Comparison of ENCODE assay signal across 18 mouse cellular contexts in the genomic region with DNA sequence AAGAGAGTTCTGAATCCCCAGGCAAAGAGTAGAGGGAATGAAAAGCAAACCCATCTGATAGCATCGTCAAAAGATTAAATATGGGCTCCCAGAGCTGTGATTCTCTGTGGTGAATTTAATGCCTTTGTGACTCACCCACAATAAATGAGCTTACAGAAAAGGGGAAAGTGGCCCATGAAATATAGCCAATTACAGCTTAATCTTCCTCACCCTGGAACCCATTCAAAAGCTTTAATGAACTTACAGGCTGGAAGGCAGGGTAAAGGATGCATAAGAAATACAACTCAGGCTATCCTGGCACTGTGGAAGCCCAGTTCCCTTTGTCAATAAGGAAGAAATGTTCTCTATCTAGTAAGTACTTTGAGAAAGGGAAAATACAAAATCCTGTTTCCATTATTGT.
A peak's percentile ranks its signal among the peaks of the same experiment; 100 is the strongest.
DNase-seq lines count a peak whose midpoint lies in the region; ATAC-seq and TF ChIP-seq lines count a peak whose summit lies in the region.
"Had no signal": no experiment of that assay in that cellular context is flagged by ENCODE, and none has a peak within 500 bp of the region (broad histone marks: within the 10 kb centered on the region; RNA-seq: fewer than 3 reads in every experiment).

No protein-coding gene starts in this region.

- intact Hi-C loops in gastrocnemius, postnatal 14 days (cut with DNase I; ENCODE audit: low total_unique reads) = no loop called here

- H3K4me2 ChIP-seq in midbrain, embryonic 11.5 days = no peak overlapping the region
- no peak overlapping the region for H3K4me2 ChIP-seq in midbrain, embryonic 13.5 days (replicated peaks)
- no peak overlapping the region for H3K4me2 ChIP-seq in forebrain, embryonic 16.5 days (ENCODE audit: low read length)
- H3K4me2 ChIP-seq: heart, embryonic 11.5 days; hindbrain, embryonic 12.5 days; limb, embryonic 15.5 days; liver, embryonic 15.5 days had no signal

- ATAC-seq in midbrain, embryonic 11.5 days (ENCODE audit: low FRiP score) = no peak
- ATAC-seq in midbrain, embryonic 13.5 days = no peak
- peak; percentile 62 for ATAC-seq in forebrain, embryonic 16.5 days
- ATAC-seq: intestine, embryonic 16.5 days had no signal

- WGBS in midbrain, embryonic 11.5 days = 46% methylated on average over 1 of the region's 1 CpGs
- whole genome bisulfite sequencing in midbrain, embryonic 13.5 days = 18% methylated on average over 1 of the region's 1 CpGs
- WGBS in forebrain, embryonic 16.5 days = 6% methylated on average over 1 of the region's 1 CpGs

- no peaks in the 10 kb centered on the region for H3K27me3 ChIP-seq in midbrain, embryonic 11.5 days (ENCODE audit: control insufficient read depth, insufficient read depth, low read length)
- H3K27me3 ChIP-seq in midbrain, embryonic 13.5 days = no peaks in the 10 kb centered on the region
- no peaks in the 10 kb centered on the region for H3K27me3 ChIP-seq in forebrain, embryonic 16.5 days (replicated peaks; ENCODE audit: control insufficient read depth, insufficient read depth, low read length)
- H3K27me3 ChIP-seq: hindbrain, embryonic 12.5 days; limb, embryonic 15.5 days; liver, embryonic 15.5 days had no signal

- TF ChIP-seq POLR2A in brain, embryonic 14.5 days (IDR thresholded peaks at IDR 0.05; ENCODE audit: borderline replicate concordance, extremely low read depth, insufficient read depth, insufficient read length, poor library complexity, severe bottlenecking) = no peak

- H3K4me1 ChIP-seq in midbrain, embryonic 11.5 days (ENCODE audit: control insufficient read depth, insufficient read depth, low read length) = no peaks in the 10 kb centered on the region
- peaks cover 5% of the 10 kb centered on the region; the same call in 1 of the 2 replicates for H3K4me1 ChIP-seq in midbrain, embryonic 13.5 days (replicated peaks)
- peaks cover under 1% of the 10 kb centered on the region; the same call in 1 of the 2 replicates for H3K4me1 ChIP-seq in forebrain, embryonic 16.5 days (replicated peaks; ENCODE audit: control insufficient read depth, insufficient read depth, low read length)
- H3K4me1 ChIP-seq: hindbrain, embryonic 12.5 days; limb, embryonic 15.5 days; liver, embryonic 15.5 days had no signal

- H3K9me3 ChIP-seq in midbrain, embryonic 11.5 days (ENCODE audit: control insufficient read depth, low read length) = no peaks in the 10 kb centered on the region
- no peaks in the 10 kb centered on the region for H3K9me3 ChIP-seq in midbrain, embryonic 13.5 days
- no peaks in the 10 kb centered on the region for H3K9me3 ChIP-seq in forebrain, embryonic 16.5 days (ENCODE audit: control insufficient read depth, low read length)
- H3K9me3 ChIP-seq: hindbrain, embryonic 12.5 days; limb, embryonic 15.5 days; liver, embryonic 15.5 days had no signal

- peak; percentile 72 for DNase-seq in midbrain, embryonic 11.5 days (ENCODE audit: low spot score, missing footprints)
- peak; percentile 88 for DNase-seq in brain, embryonic 14.5 days (ENCODE audit: low read depth)
- DNase-seq in retina, embryonic 14.5 days (ENCODE audit: low spot score) = peak; percentile 19
- DNase-seq in gastrocnemius, postnatal 14 days = no peak
- DNase-seq in heart, postnatal 4 days = no peak
- DNase-seq: adrenal gland, adult 2 months; cerebellum, postnatal 10 days; embryo, embryonic 11 days; heart, postnatal 10 days; kidney, postnatal 10 days had no signal

- no peaks in the 10 kb centered on the region for H3K36me3 ChIP-seq in midbrain, embryonic 11.5 days (ENCODE audit: control insufficient read depth, insufficient read depth, low read length)
- H3K36me3 ChIP-seq in midbrain, embryonic 13.5 days = no peaks in the 10 kb centered on the region
- no peaks in the 10 kb centered on the region for H3K36me3 ChIP-seq in forebrain, embryonic 16.5 days (ENCODE audit: control insufficient read depth, insufficient read depth)
- H3K36me3 ChIP-seq: hindbrain, embryonic 12.5 days; limb, embryonic 15.5 days; liver, embryonic 15.5 days had no signal

- H3K27ac ChIP-seq in midbrain, embryonic 11.5 days (ENCODE audit: low read depth, low read length) = no peak overlapping the region
- no peak overlapping the region for H3K27ac ChIP-seq in midbrain, embryonic 13.5 days
- no peak overlapping the region for H3K27ac ChIP-seq in forebrain, embryonic 16.5 days (ENCODE audit: low read length)
- H3K27ac ChIP-seq: hindbrain, embryonic 12.5 days; limb, embryonic 15.5 days; liver, embryonic 15.5 days; macrophage had no signal

- no peak overlapping the region for H3K4me3 ChIP-seq in midbrain, embryonic 11.5 days (ENCODE audit: low read depth, low read length)
- H3K4me3 ChIP-seq in midbrain, embryonic 13.5 days (replicated peaks) = no peak overlapping the region
- H3K4me3 ChIP-seq in forebrain, embryonic 16.5 days (replicated peaks; ENCODE audit: low read length) = no peak overlapping the region
- H3K4me3 ChIP-seq: hindbrain, embryonic 12.5 days; limb, embryonic 15.5 days; liver, embryonic 15.5 days had no signal

- TF ChIP-seq CTCF in brain, embryonic 14.5 days (IDR thresholded peaks at IDR 0.05; ENCODE audit: borderline replicate concordance, extremely low read depth, insufficient read depth, insufficient read length) = no peak

- no peak overlapping the region for H3K9ac ChIP-seq in midbrain, embryonic 11.5 days (ENCODE audit: low read length)
- no peak overlapping the region for H3K9ac ChIP-seq in midbrain, embryonic 13.5 days (replicated peaks)
- H3K9ac ChIP-seq in forebrain, embryonic 16.5 days (replicated peaks; ENCODE audit: low read depth, low read length) = no peak overlapping the region
- H3K9ac ChIP-seq: hindbrain, embryonic 12.5 days; limb, embryonic 15.5 days; liver, embryonic 15.5 days had no signal

Comparison
In these comparisons a context has a peak if more than half of its experiments do, and no peak if none do; other contexts are left out.
1. DNase-seq: peak in midbrain, embryonic 11.5 days (single experiment), brain, embryonic 14.5 days (single experiment) and retina, embryonic 14.5 days (single experiment); none in gastrocnemius, postnatal 14 days (single experiment) and heart, postnatal 4 days (single experiment).